Mouse (Mus musculus) bone marrow, adult 2 months (tissue): Measurements from ENCODE around the gene Scn2a.

Source experiments
- CTCF ChIP-seq: fragments of 200-500 bp; IDR thresholded peaks from 2 replicates; pipeline ENCODE4 v1.5.1; 2011; ENCODE audit warnings: low read length, control low read depth; ENCODE audit not compliant: control insufficient read depth, insufficient read depth
- POLR2A ChIP-seq: fragments of 200-500 bp; IDR thresholded peaks from 2 replicates; pipeline ENCODE4 v1.6.1; 2011; ENCODE audit warnings: low read depth, mild to moderate bottlenecking, control low read depth, low read length, borderline replicate concordance; ENCODE audit not compliant: control insufficient read depth

DNA sequence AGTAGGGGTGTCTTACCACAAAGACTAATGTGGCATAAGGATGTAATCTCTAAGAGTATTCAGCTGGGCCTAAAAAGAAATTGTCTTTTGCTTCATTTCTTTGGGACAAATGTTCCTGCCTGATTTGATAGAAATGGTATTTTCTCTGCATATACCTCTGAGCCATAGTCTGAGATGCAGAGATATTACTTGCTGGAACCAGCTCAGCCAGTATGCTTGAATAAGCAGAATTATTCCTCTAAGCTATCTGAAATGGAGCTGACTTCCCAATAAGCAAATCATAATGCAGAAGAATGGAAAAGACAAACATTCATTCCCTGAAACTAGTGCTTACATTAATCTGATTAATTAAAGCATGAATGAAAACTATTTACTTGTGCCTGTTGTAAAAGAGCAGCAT lies 12.8 kb upstream of the Scn2a start:
- TF ChIP-seq CTCF: no peak
- no peak for TF ChIP-seq POLR2A
